Mouse (Mus musculus): ENCODE measurements around the gene Gm17617. TPM values are rescaled to one million over a fixed set of nuclear protein-coding genes. Genes with fewer than 3 reads are reported as not detected.

Gm17617 gene
- total and polyA plus RNA-seq, 3 experiments: not detected

DNA sequence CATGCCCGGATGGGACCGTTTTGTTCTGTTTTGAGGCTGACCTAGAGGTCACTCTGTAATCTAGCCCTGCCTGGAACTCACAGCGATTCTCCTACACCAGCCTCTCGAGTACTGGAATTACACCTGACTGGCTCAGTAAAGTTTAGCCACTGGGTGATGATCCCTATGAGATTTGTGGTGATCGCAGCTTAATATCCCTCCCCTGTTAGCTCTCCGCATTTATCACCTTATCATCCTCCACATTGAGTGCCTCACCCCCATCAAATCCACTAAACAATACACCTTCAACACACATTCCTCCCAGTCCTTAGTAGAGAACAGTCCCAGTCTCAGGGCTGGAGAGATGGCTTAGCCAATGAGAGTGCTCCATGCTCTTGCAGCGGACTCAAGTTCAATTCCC is 29.0 kb upstream of the Gm17617 start:
- H3K4me3 ChIP-seq (replicated peaks in 1 of 3; ENCODE audit: low read depth in 2 of 3, low read length in 2 of 3, poor library complexity in 1 of 3): no peak overlapping the region
- in situ Hi-C loops (cut with MboI; ENCODE audit: low pct_ligation_motif_present, low pct_unique_long_range_greater_than_20kb, low sequenced_read_pairs) (no loop called here), dilution Hi-C loops (cut with MboI; ENCODE audit: extremely low pct_ligation_motif_present, extremely low pct_unique_long_range_greater_than_20kb, low sequenced_read_pairs) (no loop called here)
- no peaks in the 10 kb centered on the region for H3K79me2 ChIP-seq (replicated peaks; ENCODE audit: control insufficient read depth, extremely low read depth, insufficient read depth, poor library complexity, severe bottlenecking)
- H3K27me3 ChIP-seq (replicated peaks): peaks cover 4% of the 10 kb centered on the region
- H3K4me2 ChIP-seq (ENCODE audit: insufficient read depth, low read depth, poor library complexity, severe bottlenecking): no peak overlapping the region
- H3K9ac ChIP-seq (ENCODE audit: insufficient read depth, low read depth): no peak overlapping the region
- H3K27ac ChIP-seq (ENCODE audit: insufficient read depth, low read depth): no peak overlapping the region
- no peak for TF ChIP-seq RCOR1 (conservative IDR thresholded peaks at IDR 0.05; ENCODE audit: low read depth, low read length)
- TF ChIP-seq IRF4 (IDR thresholded peaks at IDR 0.05; ENCODE audit: low read depth, low read length): no peak
- TF ChIP-seq MAX (IDR thresholded peaks at IDR 0.05; ENCODE audit: low read length): no peak
- H3K9me3 ChIP-seq (replicated peaks; ENCODE audit: low read length): no peaks in the 10 kb centered on the region
- no peaks in the 10 kb centered on the region for H3K36me3 ChIP-seq (replicated peaks in 1 of 2; ENCODE audit: control insufficient read depth in 1 of 2, insufficient read depth in 1 of 2, low read length in 1 of 2)
- 0 out of 4 replicates have a peak, but pooled peaks cover 0 to 3% of the 10 kb centered on the region in 2 experiments for H3K4me1 ChIP-seq (ENCODE audit: control insufficient read depth in 1 of 2, insufficient read depth in 2 of 2)
- no peak for DNase-seq (ENCODE audit: extremely low read depth)

DNA sequence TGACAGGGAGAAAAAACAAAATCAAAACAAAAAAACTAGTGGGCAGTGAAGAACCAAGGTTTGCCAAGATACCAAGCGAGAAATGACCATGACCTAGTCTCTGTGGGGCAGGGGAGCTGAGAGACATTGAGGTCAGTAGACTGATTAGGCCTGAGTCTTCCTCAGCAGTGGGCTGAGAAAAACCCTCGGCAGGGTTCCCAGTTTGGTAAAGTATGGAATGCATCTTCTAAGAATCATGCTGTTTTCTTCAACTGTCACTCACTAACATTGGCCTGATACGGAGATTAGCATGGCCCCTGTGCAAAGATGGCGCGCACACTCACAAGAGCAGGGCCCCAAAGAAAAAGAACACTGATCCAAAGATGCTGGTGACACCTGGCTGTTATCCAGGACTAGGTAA is 20.6 kb upstream of the Gm17617 start:
- Histone ChIP-seq H3K4me3 (replicated peaks in 1 of 3; ENCODE audit: low read depth in 2 of 3, low read length in 2 of 3, poor library complexity in 1 of 3) (no peak overlapping the region), H3K27me3 (replicated peaks) (peaks cover 11% of the 10 kb centered on the region), H3K9ac (ENCODE audit: insufficient read depth, low read depth) (no peak overlapping the region), H3K79me2 (replicated peaks; ENCODE audit: control insufficient read depth, extremely low read depth, insufficient read depth, poor library complexity, severe bottlenecking) (no peaks in the 10 kb centered on the region), H3K27ac (ENCODE audit: insufficient read depth, low read depth) (no peak overlapping the region), H3K4me1 (ENCODE audit: control insufficient read depth in 1 of 2, insufficient read depth in 2 of 2) (no peaks in the 10 kb centered on the region; a peak in 2 of 4 replicates), H3K4me2 (ENCODE audit: insufficient read depth, low read depth, poor library complexity, severe bottlenecking) (no peak overlapping the region), H3K36me3 (replicated peaks in 1 of 2; ENCODE audit: control insufficient read depth in 1 of 2, insufficient read depth in 1 of 2, low read length in 1 of 2) (no peaks in the 10 kb centered on the region), H3K9me3 (replicated peaks; ENCODE audit: low read length) (no peaks in the 10 kb centered on the region)
- in situ Hi-C loops (cut with MboI; ENCODE audit: low pct_ligation_motif_present, low pct_unique_long_range_greater_than_20kb, low sequenced_read_pairs): no loop called here
- no peak for TF ChIP-seq TCF12 (IDR thresholded peaks at IDR 0.05; ENCODE audit: low read depth, low read length)
- TF ChIP-seq ZKSCAN1 (IDR thresholded peaks at IDR 0.05; ENCODE audit: borderline replicate concordance, low read depth, low read length): no peak
- no peak for TF ChIP-seq NRF1 (IDR thresholded peaks at IDR 0.05; ENCODE audit: low read depth, low read length)
- no peak for TF ChIP-seq TBP (conservative IDR thresholded peaks at IDR 0.05; ENCODE audit: low read depth, low read length)
- no peak for TF ChIP-seq RAD21 (IDR thresholded peaks at IDR 0.05; ENCODE audit: low read depth, low read length)
- TF ChIP-seq RCOR1 (conservative IDR thresholded peaks at IDR 0.05; ENCODE audit: low read depth, low read length): no peak
- TF ChIP-seq MAZ (IDR thresholded peaks at IDR 0.05; ENCODE audit: low read depth, low read length): no peak
- TF ChIP-seq UBTF (IDR thresholded peaks at IDR 0.05; ENCODE audit: low read depth, low read length): no peak
- no peak for TF ChIP-seq MAX (IDR thresholded peaks at IDR 0.05; ENCODE audit: low read length)
- no peak for TF ChIP-seq SMC3 (IDR thresholded peaks at IDR 0.05; ENCODE audit: low read depth, low read length)
- no peak for TF ChIP-seq POLR2AphosphoS2 (IDR thresholded peaks at IDR 0.05; ENCODE audit: low read depth, low read length)
- TF ChIP-seq BHLHE40 (IDR thresholded peaks at IDR 0.05; ENCODE audit: low read depth, low read length): no peak
- TF ChIP-seq USF1 (IDR thresholded peaks at IDR 0.05; ENCODE audit: low read depth, low read length): no peak
- TF ChIP-seq CHD1 (IDR thresholded peaks at IDR 0.05; ENCODE audit: low read depth, low read length): no peak
- no peak for TF ChIP-seq E2F4 (IDR thresholded peaks at IDR 0.05; ENCODE audit: insufficient replicate concordance, low read depth, low read length)
- no peak for TF ChIP-seq ZMIZ1 (IDR thresholded peaks at IDR 0.05; ENCODE audit: low read depth, low read length)
- TF ChIP-seq MYC (IDR thresholded peaks at IDR 0.05; ENCODE audit: low read depth, low read length): no peak
- no peak for TF ChIP-seq ZC3H11A (IDR thresholded peaks at IDR 0.05; ENCODE audit: low read depth, low read length)
- dilution Hi-C loops (cut with MboI; ENCODE audit: extremely low pct_ligation_motif_present, extremely low pct_unique_long_range_greater_than_20kb, low sequenced_read_pairs): no loop called here
- no peak for DNase-seq (ENCODE audit: extremely low read depth)

All from CH12.LX (cell line).